Mouse (Mus musculus): ENCODE data around the gene Slc35g2.

The Slc35g2 gene

GRCm38 (mm10) chr9:100558023-100558573, 12.8 kb downstream of the Slc35g2 start:
- DNase-seq, result no peak

- DNase-seq, result no peak
Observed at GRCm38 (mm10) chr9:100555686-100556085, 15.2 kb downstream of the Slc35g2 start.

GRCm38 (mm10) chr9:100548313-100548712, 22.6 kb downstream of the Slc35g2 start:
- DNase-seq, result no peak

GRCm38 (mm10) chr9:100546594-100546910, 24.3 kb downstream of the Slc35g2 start:
- peak in 1 of 2 experiments; percentile 36 for DNase-seq

GRCm38 (mm10) chr9:100545715-100546593, 24.9 kb downstream of the Slc35g2 start, which contains the start of gene Nck1:
Nck1 (minus strand) TSS chr9:100546134.
- DNase-seq, result peak; percentile 99 to 100

GRCm38 (mm10) chr9:100544948-100545714, 25.8 kb downstream of the Slc35g2 start:
- no peak for DNase-seq

- no peak for DNase-seq
Observed at GRCm38 (mm10) chr9:100535618-100536262, 35.1 kb downstream of the Slc35g2 start.

- DNase-seq, result no peak
Observed at GRCm38 (mm10) chr9:100534686-100535085, 36.2 kb downstream of the Slc35g2 start.

GRCm38 (mm10) chr9:100532847-100533505, 37.9 kb downstream of the Slc35g2 start:
- no peak for DNase-seq

GRCm38 (mm10) chr9:100531296-100531695, 39.6 kb downstream of the Slc35g2 start:
- no peak for DNase-seq

- DNase-seq, result no peak
Observed at GRCm38 (mm10) chr9:100525225-100525624, 45.7 kb downstream of the Slc35g2 start.

GRCm38 (mm10) chr9:100522029-100522428, 48.9 kb downstream of the Slc35g2 start:
- DNase-seq, result no peak

- peak; percentile 37 to 68 for DNase-seq
Observed at GRCm38 (mm10) chr9:100520586-100520985, 50.3 kb downstream of the Slc35g2 start.

GRCm38 (mm10) chr9:100520012-100520411, 50.9 kb downstream of the Slc35g2 start:
- peak in 1 of 2 experiments; percentile 32 for DNase-seq

GRCm38 (mm10) chr9:100507581-100507980, 63.3 kb downstream of the Slc35g2 start:
- no peak for DNase-seq

GRCm38 (mm10) chr9:100506652-100507051, 64.2 kb downstream of the Slc35g2 start:
- no peak for DNase-seq

- DNase-seq, result peak; percentile 26 to 48
Observed at GRCm38 (mm10) chr9:100505498-100505897, 65.4 kb downstream of the Slc35g2 start.

Data from cerebellum, postnatal 36 days (tissue).